Mouse (Mus musculus) liver, adult 2 months (tissue): ENCODE measurements at regions not wholly inside any gene's neighbourhood (a gene's known extent, or its start where the extent isn't known, plus 50 kb on each side); places are given as distances from the start of the nearest gene placed in this dataset.

Experiments used
- CTCF ChIP-seq: fragments of 200-500 bp; IDR thresholded peaks from 2 replicates; pipeline ENCODE4 v1.5.1; 2011; ENCODE audit warnings: low read depth, low read length, control low read depth
- POLR2A ChIP-seq: fragments of 200-500 bp; IDR thresholded peaks from 2 replicates; pipeline ENCODE4 v1.6.1; 2011; ENCODE audit warnings: low read length, control low read depth; ENCODE audit not compliant: insufficient read depth; ENCODE audit errors: extremely low read depth

- no peak for TF ChIP-seq CTCF
- TF ChIP-seq POLR2A: no peak
These were observed 171.8 kb upstream of the Tll1 start for GRCm38 (mm10) chr8:64377830-64378229.
